Mouse (Mus musculus): ENCODE data around the gene Slc1a1. TPM values are rescaled to one million over a fixed set of nuclear protein-coding genes. Genes with fewer than 3 reads are reported as not detected.

Gene Slc1a1
- polyA plus RNA-seq, 1 experiment from 2014 or later = 13.2 TPM

GRCm38 (mm10) chr19:28863626-28864025 is 28.8 kb downstream of the Slc1a1 start:
- Histone ChIP-seq H3K4me3 (ENCODE audit: low read depth, low read length) (no peak overlapping the region), H3K36me3 (ENCODE audit: insufficient read depth, low read length) (no peaks in the 10 kb centered on the region), H3K9me3 (ENCODE audit: low read length) (no peaks in the 10 kb centered on the region), H3K4me2 (replicated peaks; ENCODE audit: low read depth, low read length) (no peak overlapping the region), H3K4me1 (ENCODE audit: insufficient read depth, low read depth, low read length) (no peaks in the 10 kb centered on the region), H3K27ac (ENCODE audit: low read length) (no peak overlapping the region), H3K9ac (replicated peaks; ENCODE audit: low read depth) (no peak overlapping the region), H3K27me3 (replicated peaks; ENCODE audit: insufficient read depth, low read length) (no peaks in the 10 kb centered on the region)
- no peak for DNase-seq (ENCODE audit: low spot score)
- 63% methylated on average over 10 of the region's 10 CpGs for WGBS
- no peak for ATAC-seq
- TF ChIP-seq EP300 (IDR thresholded peaks at IDR 0.05) = no peak
- TF ChIP-seq CTCF (IDR thresholded peaks at IDR 0.05) = no peak

GRCm38 (mm10) chr19:28864981-28865380 is 30.1 kb downstream of the Slc1a1 start:
- H3K27me3 ChIP-seq (replicated peaks; ENCODE audit: insufficient read depth, low read length) = no peaks in the 10 kb centered on the region
- DNase-seq (ENCODE audit: low spot score) = peak; percentile 21
- H3K4me1 ChIP-seq (ENCODE audit: insufficient read depth, low read depth, low read length) = no peaks in the 10 kb centered on the region
- no peaks in the 10 kb centered on the region for H3K9me3 ChIP-seq (ENCODE audit: low read length)
- H3K9ac ChIP-seq (replicated peaks; ENCODE audit: low read depth) = no peak overlapping the region
- no peak for ATAC-seq
- H3K27ac ChIP-seq (ENCODE audit: low read length) = no peak overlapping the region
- no peak overlapping the region for H3K4me3 ChIP-seq (ENCODE audit: low read depth, low read length)
- H3K4me2 ChIP-seq (replicated peaks; ENCODE audit: low read depth, low read length) = no peak overlapping the region
- WGBS = 61% methylated on average over 6 of the region's 6 CpGs
- no peaks in the 10 kb centered on the region for H3K36me3 ChIP-seq (ENCODE audit: insufficient read depth, low read length)
- TF ChIP-seq EP300 (IDR thresholded peaks at IDR 0.05) (no peak), CTCF (IDR thresholded peaks at IDR 0.05) (no peak)

DNA sequence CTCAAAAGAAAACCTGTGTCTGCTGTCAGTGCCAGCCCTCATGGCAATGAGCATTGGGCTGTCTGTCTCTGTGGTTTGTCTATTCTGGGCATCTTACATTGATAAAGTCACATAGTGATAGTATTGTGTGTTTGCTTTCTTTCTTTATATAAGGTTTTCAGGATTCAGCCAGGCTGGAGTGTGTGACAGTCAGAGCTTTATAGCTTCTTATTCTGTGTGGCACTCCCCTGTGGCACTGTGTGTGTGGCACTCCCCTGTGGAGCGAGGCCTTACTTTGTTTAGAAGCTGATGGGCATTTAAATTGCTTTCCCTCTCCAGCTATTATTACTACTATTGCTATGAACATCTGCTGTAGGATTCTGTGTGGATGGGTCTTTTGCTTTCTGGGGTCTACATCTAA is 30.7 kb downstream of the Slc1a1 start:
- Histone ChIP-seq H3K27me3 (replicated peaks; ENCODE audit: insufficient read depth, low read length) (no peaks in the 10 kb centered on the region), H3K9ac (replicated peaks; ENCODE audit: low read depth) (no peak overlapping the region), H3K4me3 (ENCODE audit: low read depth, low read length) (no peak overlapping the region), H3K27ac (ENCODE audit: low read length) (no peak overlapping the region), H3K4me1 (ENCODE audit: insufficient read depth, low read depth, low read length) (no peaks in the 10 kb centered on the region), H3K4me2 (replicated peaks; ENCODE audit: low read depth, low read length) (no peak overlapping the region), H3K36me3 (ENCODE audit: insufficient read depth, low read length) (no peaks in the 10 kb centered on the region), H3K9me3 (ENCODE audit: low read length) (no peaks in the 10 kb centered on the region)
- DNase-seq (ENCODE audit: low spot score) = no peak
- TF ChIP-seq EP300 (IDR thresholded peaks at IDR 0.05) (no peak), CTCF (IDR thresholded peaks at IDR 0.05) (no peak)
- ATAC-seq = no peak
- 90% methylated on average over 1 of the region's 1 CpGs for WGBS

- no peaks in the 10 kb centered on the region for H3K9me3 ChIP-seq (ENCODE audit: low read length)
- H3K4me3 ChIP-seq (ENCODE audit: low read depth, low read length) = no peak overlapping the region
- no peak overlapping the region for H3K27ac ChIP-seq (ENCODE audit: low read length)
- no peak overlapping the region for H3K4me2 ChIP-seq (replicated peaks; ENCODE audit: low read depth, low read length)
- 84% methylated on average over 6 of the region's 6 CpGs for WGBS
- no peak overlapping the region for H3K9ac ChIP-seq (replicated peaks; ENCODE audit: low read depth)
- TF ChIP-seq EP300 (IDR thresholded peaks at IDR 0.05) (no peak), CTCF (IDR thresholded peaks at IDR 0.05) (no peak)
- ATAC-seq = no peak
- no peak for DNase-seq (ENCODE audit: low spot score)
- no peaks in the 10 kb centered on the region for H3K4me1 ChIP-seq (ENCODE audit: insufficient read depth, low read depth, low read length)
- H3K27me3 ChIP-seq (replicated peaks; ENCODE audit: insufficient read depth, low read length) = no peaks in the 10 kb centered on the region
- H3K36me3 ChIP-seq (ENCODE audit: insufficient read depth, low read length) = no peaks in the 10 kb centered on the region
Observed at GRCm38 (mm10) chr19:28869251-28869855, 34.5 kb downstream of the Slc1a1 start.

DNA sequence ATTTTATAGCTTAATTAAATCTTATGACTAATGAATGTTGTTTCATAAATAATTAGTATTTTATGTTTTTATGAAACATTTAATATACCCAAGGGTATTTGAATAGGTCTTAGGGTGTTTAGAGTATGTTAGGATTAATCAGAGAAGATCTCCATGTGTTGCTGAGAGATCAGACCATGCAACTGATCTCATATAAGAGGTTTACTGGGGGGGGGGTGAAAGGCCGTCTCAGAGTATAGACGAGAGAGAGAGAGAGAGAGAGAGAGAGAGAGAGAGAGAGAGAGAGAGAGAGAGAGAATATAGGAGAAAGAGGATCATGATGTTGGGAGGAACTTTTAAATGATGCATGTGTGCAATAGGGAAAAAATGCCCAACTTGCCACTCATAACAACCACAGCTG is 35.5 kb downstream of the Slc1a1 start:
- WGBS = 56% methylated on average over 2 of the region's 2 CpGs
- H3K27me3 ChIP-seq (replicated peaks; ENCODE audit: insufficient read depth, low read length) = no peaks in the 10 kb centered on the region
- H3K4me1 ChIP-seq (ENCODE audit: insufficient read depth, low read depth, low read length) = no peaks in the 10 kb centered on the region
- H3K4me3 ChIP-seq (ENCODE audit: low read depth, low read length) = no peak overlapping the region
- H3K27ac ChIP-seq (ENCODE audit: low read length) = no peak overlapping the region
- ATAC-seq (no peak), DNase-seq (ENCODE audit: low spot score) (no peak)
- no peaks in the 10 kb centered on the region for H3K9me3 ChIP-seq (ENCODE audit: low read length)
- TF ChIP-seq CTCF (IDR thresholded peaks at IDR 0.05) = no peak
- no peak for TF ChIP-seq EP300 (IDR thresholded peaks at IDR 0.05)
- no peak overlapping the region for H3K4me2 ChIP-seq (replicated peaks; ENCODE audit: low read depth, low read length)
- H3K9ac ChIP-seq (replicated peaks; ENCODE audit: low read depth) = no peak overlapping the region
- no peaks in the 10 kb centered on the region for H3K36me3 ChIP-seq (ENCODE audit: insufficient read depth, low read length)

- H3K36me3 ChIP-seq (ENCODE audit: insufficient read depth, low read length) = no peaks in the 10 kb centered on the region
- no peak for DNase-seq (ENCODE audit: low spot score)
- TF ChIP-seq CTCF (IDR thresholded peaks at IDR 0.05) = no peak
- TF ChIP-seq EP300 (IDR thresholded peaks at IDR 0.05) = no peak
- H3K27ac ChIP-seq (ENCODE audit: low read length) = no peak overlapping the region
- H3K4me2 ChIP-seq (replicated peaks; ENCODE audit: low read depth, low read length) = no peak overlapping the region
- 91% methylated on average over 2 of the region's 2 CpGs for WGBS
- no peak overlapping the region for H3K4me3 ChIP-seq (ENCODE audit: low read depth, low read length)
- H3K27me3 ChIP-seq (replicated peaks; ENCODE audit: insufficient read depth, low read length) = no peaks in the 10 kb centered on the region
- no peak overlapping the region for H3K9ac ChIP-seq (replicated peaks; ENCODE audit: low read depth)
- H3K4me1 ChIP-seq (ENCODE audit: insufficient read depth, low read depth, low read length) = no peaks in the 10 kb centered on the region
- no peaks in the 10 kb centered on the region for H3K9me3 ChIP-seq (ENCODE audit: low read length)
- ATAC-seq = no peak
Observed at GRCm38 (mm10) chr19:28879476-28879875, 44.6 kb downstream of the Slc1a1 start.

GRCm38 (mm10) chr19:28883126-28883525 is 48.3 kb downstream of the Slc1a1 start:
- TF ChIP-seq CTCF (IDR thresholded peaks at IDR 0.05) (peak; percentile 80), EP300 (IDR thresholded peaks at IDR 0.05) (no peak)
- Histone ChIP-seq H3K4me3 (ENCODE audit: low read depth, low read length) (no peak overlapping the region), H3K27me3 (replicated peaks; ENCODE audit: insufficient read depth, low read length) (no peaks in the 10 kb centered on the region), H3K9ac (replicated peaks; ENCODE audit: low read depth) (no peak overlapping the region), H3K9me3 (ENCODE audit: low read length) (no peaks in the 10 kb centered on the region), H3K36me3 (ENCODE audit: insufficient read depth, low read length) (no peaks in the 10 kb centered on the region), H3K27ac (ENCODE audit: low read length) (no peak overlapping the region), H3K4me1 (ENCODE audit: insufficient read depth, low read depth, low read length) (no peaks in the 10 kb centered on the region), H3K4me2 (replicated peaks; ENCODE audit: low read depth, low read length) (no peak overlapping the region)
- WGBS = 50% methylated on average over 1 of the region's 1 CpGs
- DNase-seq (ENCODE audit: low spot score) (peak; percentile 51), ATAC-seq (peak; percentile 30; the same call in 1 of the 2 replicates)

All from lung, postnatal 0 days (tissue).